Mouse (Mus musculus): ENCODE measurements around the gene Olfr830. TPM values are rescaled to one million over a fixed set of nuclear protein-coding genes. Genes with fewer than 3 reads are reported as not detected.

The Olfr830 gene
- polyA plus RNA-seq (2014; fragmentation: Illumina TruSeq; extraction: RNeasy Lipid Tissue Mini Kit (QIAGEN cat#74804); ENCODE audit: insufficient read depth, low read depth, low replicate concordance) = not detected

GRCm38 (mm10) chr9:18874393-18874792, at the start of gene Olfr830:
Gene Olfr830, plus strand, starts transcription at chr9:18874693.

GRCm38 (mm10) chr9:18854633-18855032, 19.9 kb upstream of the Olfr830 start, which contains the start of gene Olfr829:
Gene Olfr829, plus strand, starts transcription at chr9:18854933.

Other genes with a start within 250 kb of the Olfr830 start
- 3.7 TPM for gene Muc16, start 200.2 kb upstream of the Olfr830 start, polyA plus RNA-seq (2014; fragmentation: Illumina TruSeq; extraction: RNeasy Lipid Tissue Mini Kit (QIAGEN cat#74804); ENCODE audit: insufficient read depth, low read depth, low replicate concordance)
- not detected for gene Olfr24, start 110.7 kb upstream of the Olfr830 start, polyA plus RNA-seq (2014; fragmentation: Illumina TruSeq; extraction: RNeasy Lipid Tissue Mini Kit (QIAGEN cat#74804); ENCODE audit: insufficient read depth, low read depth, low replicate concordance)
- gene Olfr828, start 55.2 kb upstream of the Olfr830 start, polyA plus RNA-seq (2014; fragmentation: Illumina TruSeq; extraction: RNeasy Lipid Tissue Mini Kit (QIAGEN cat#74804); ENCODE audit: insufficient read depth, low read depth, low replicate concordance) = not detected
- gene Olfr829, start 19.8 kb upstream of the Olfr830 start, polyA plus RNA-seq (2014; fragmentation: Illumina TruSeq; extraction: RNeasy Lipid Tissue Mini Kit (QIAGEN cat#74804); ENCODE audit: insufficient read depth, low read depth, low replicate concordance) = not detected
- gene Olfr832, start 62.4 kb downstream of the Olfr830 start, polyA plus RNA-seq (2014; fragmentation: Illumina TruSeq; extraction: RNeasy Lipid Tissue Mini Kit (QIAGEN cat#74804); ENCODE audit: insufficient read depth, low read depth, low replicate concordance) = not detected
- not detected for gene Olfr834, start 113.3 kb downstream of the Olfr830 start, polyA plus RNA-seq (2014; fragmentation: Illumina TruSeq; extraction: RNeasy Lipid Tissue Mini Kit (QIAGEN cat#74804); ENCODE audit: insufficient read depth, low read depth, low replicate concordance)
- not detected for gene Olfr835, start 158.0 kb downstream of the Olfr830 start, polyA plus RNA-seq (2014; fragmentation: Illumina TruSeq; extraction: RNeasy Lipid Tissue Mini Kit (QIAGEN cat#74804); ENCODE audit: insufficient read depth, low read depth, low replicate concordance)
- gene Olfr836, start 245.7 kb downstream of the Olfr830 start, polyA plus RNA-seq (2014; fragmentation: Illumina TruSeq; extraction: RNeasy Lipid Tissue Mini Kit (QIAGEN cat#74804); ENCODE audit: insufficient read depth, low read depth, low replicate concordance) = not detected